Mouse (Mus musculus): ENCODE data around the gene Naa10. TPM values are rescaled to one million over a fixed set of nuclear protein-coding genes. Genes with fewer than 3 reads are reported as not detected.

The Naa10 gene
- polyA plus RNA-seq, 1 experiment from 2014 or later: 163 TPM

- Histone ChIP-seq H3K9me3 (no peaks in the 10 kb centered on the region), H3K27me3 (replicated peaks) (no peaks in the 10 kb centered on the region), H3K9ac (no peak overlapping the region; the same call in 1 of the 2 replicates), H3K27ac (no peak overlapping the region), H3K4me2 (replicated peaks) (peak overlapping the region; percentile 54), H3K4me1 (replicated peaks) (no peaks in the 10 kb centered on the region), H3K36me3 (no peaks in the 10 kb centered on the region), H3K4me3 (replicated peaks) (no peak overlapping the region)
- no peak for ATAC-seq
- 39% methylated on average over 24 of the region's 26 CpGs for WGBS
Measured at GRCm38 (mm10) chrX:73911156-73911555, 10.6 kb downstream of the Naa10 start.

GRCm38 (mm10) chrX:73910451-73910850 is 11.3 kb downstream of the Naa10 start:
- H3K4me1 ChIP-seq (replicated peaks): no peaks in the 10 kb centered on the region
- no peak overlapping the region for H3K27ac ChIP-seq
- no peak overlapping the region for H3K4me3 ChIP-seq (replicated peaks)
- no peaks in the 10 kb centered on the region for H3K9me3 ChIP-seq
- no peak overlapping the region for H3K9ac ChIP-seq
- peak overlapping the region; percentile 54 for H3K4me2 ChIP-seq (replicated peaks)
- ATAC-seq: no peak
- H3K36me3 ChIP-seq: no peaks in the 10 kb centered on the region
- no peaks in the 10 kb centered on the region for H3K27me3 ChIP-seq (replicated peaks)

- Histone ChIP-seq H3K4me3 (replicated peaks) (no peak overlapping the region), H3K27me3 (replicated peaks) (no peaks in the 10 kb centered on the region), H3K9me3 (no peaks in the 10 kb centered on the region), H3K9ac (no peak overlapping the region), H3K4me2 (replicated peaks) (no peak overlapping the region), H3K4me1 (replicated peaks) (no peaks in the 10 kb centered on the region), H3K36me3 (no peaks in the 10 kb centered on the region), H3K27ac (no peak overlapping the region)
- no peak for ATAC-seq
- 95% methylated on average over 1 of the region's 1 CpGs for WGBS
Measured at GRCm38 (mm10) chrX:73910049-73910448, 11.7 kb downstream of the Naa10 start.

GRCm38 (mm10) chrX:73897959-73898358 is 23.8 kb downstream of the Naa10 start:
- H3K9me3 ChIP-seq: no peaks in the 10 kb centered on the region
- no peaks in the 10 kb centered on the region for H3K27me3 ChIP-seq (replicated peaks)
- H3K36me3 ChIP-seq: no peaks in the 10 kb centered on the region
- no peak overlapping the region for H3K4me2 ChIP-seq (replicated peaks)
- H3K4me3 ChIP-seq (replicated peaks): no peak overlapping the region
- H3K4me1 ChIP-seq (replicated peaks): no peaks in the 10 kb centered on the region
- ATAC-seq: no peak
- H3K9ac ChIP-seq: no peak overlapping the region
- 74% methylated on average over 3 of the region's 3 CpGs for WGBS
- H3K27ac ChIP-seq: no peak overlapping the region

- Histone ChIP-seq H3K4me3 (replicated peaks) (no peak within 1 kb of the TSS), H3K27ac (no peak within 1 kb of the TSS), H3K9me3 (no peaks in the 10 kb centered on the region), H3K4me1 (replicated peaks) (no peaks in the 10 kb centered on the region), H3K4me2 (replicated peaks) (no peak within 1 kb of the TSS), H3K36me3 (no peaks in the 10 kb centered on the region), H3K9ac (no peak within 1 kb of the TSS), H3K27me3 (replicated peaks) (no peaks in the 10 kb centered on the region)
- no peak for ATAC-seq
- WGBS: 18% methylated on average over 2 of the region's 2 CpGs
Measured at GRCm38 (mm10) chrX:73895719-73896118, 26.0 kb downstream of the Naa10 start, which contains the start of gene L1cam. Gene L1cam (minus strand): TSS chrX:73896105.

- no peaks in the 10 kb centered on the region for H3K4me1 ChIP-seq (replicated peaks)
- WGBS: 91% methylated on average over 14 of the region's 14 CpGs
Measured at GRCm38 (mm10) chrX:73892833-73893232, 28.9 kb downstream of the Naa10 start.

GRCm38 (mm10) chrX:73891551-73892152 is 30.1 kb downstream of the Naa10 start, which contains the start of gene Avpr2:
Gene Avpr2 (plus strand): TSS chrX:73892102.
- WGBS: 52% methylated on average over 6 of the region's 6 CpGs
- H3K4me3 ChIP-seq (replicated peaks): no peak within 1 kb of the TSS
- H3K9ac ChIP-seq: no peak within 1 kb of the TSS
- no peaks in the 10 kb centered on the region for H3K36me3 ChIP-seq
- ATAC-seq: no peak
- no peak within 1 kb of the TSS for H3K27ac ChIP-seq
- no peaks in the 10 kb centered on the region for H3K27me3 ChIP-seq (replicated peaks)
- H3K4me1 ChIP-seq (replicated peaks): no peaks in the 10 kb centered on the region
- no peaks in the 10 kb centered on the region for H3K9me3 ChIP-seq
- no peak within 1 kb of the TSS for H3K4me2 ChIP-seq (replicated peaks)

More at GRCm38 (mm10) chrX:73892833-73893232, 28.9 kb downstream of the Naa10 start:
- Histone ChIP-seq H3K4me2 (replicated peaks) (no peak overlapping the region), H3K4me3 (replicated peaks) (no peak overlapping the region), H3K9ac (no peak overlapping the region), H3K9me3 (no peaks in the 10 kb centered on the region), H3K36me3 (no peaks in the 10 kb centered on the region), H3K27ac (no peak overlapping the region), H3K27me3 (replicated peaks) (no peaks in the 10 kb centered on the region)
- ATAC-seq: no peak

GRCm38 (mm10) chrX:73881463-73881862 is 40.3 kb downstream of the Naa10 start:
- H3K9me3 ChIP-seq: no peaks in the 10 kb centered on the region
- no peak overlapping the region for H3K27ac ChIP-seq
- peaks cover 15% of the 10 kb centered on the region for H3K27me3 ChIP-seq (replicated peaks)
- H3K36me3 ChIP-seq: no peaks in the 10 kb centered on the region
- WGBS: 28% methylated on average over 6 of the region's 6 CpGs
- no peak overlapping the region for H3K4me3 ChIP-seq (replicated peaks)
- H3K4me2 ChIP-seq (replicated peaks): 0 out of 2 replicates have a peak overlapping the region, but pooled peaks have one; percentile 80
- no peak overlapping the region for H3K9ac ChIP-seq
- 0 out of 2 replicates have a peak, but pooled peaks cover 4% of the 10 kb centered on the region for H3K4me1 ChIP-seq (replicated peaks)
- no peak for ATAC-seq

- no peak overlapping the region for H3K27ac ChIP-seq
- no peak overlapping the region for H3K9ac ChIP-seq
- 0 out of 2 replicates have a peak, but pooled peaks cover 4% of the 10 kb centered on the region for H3K4me1 ChIP-seq (replicated peaks)
- H3K9me3 ChIP-seq: no peaks in the 10 kb centered on the region
- ATAC-seq: no peak
- H3K4me3 ChIP-seq (replicated peaks): peak overlapping the region; percentile 37
- no peaks in the 10 kb centered on the region for H3K36me3 ChIP-seq
- H3K27me3 ChIP-seq (replicated peaks): peaks cover 15% of the 10 kb centered on the region
- 34% methylated on average over 16 of the region's 16 CpGs for WGBS
- H3K4me2 ChIP-seq (replicated peaks): peak overlapping the region; percentile 80
Measured at GRCm38 (mm10) chrX:73881036-73881427, 40.7 kb downstream of the Naa10 start.

- Histone ChIP-seq H3K27ac (no peak overlapping the region), H3K36me3 (no peaks in the 10 kb centered on the region), H3K9ac (no peak overlapping the region), H3K9me3 (no peaks in the 10 kb centered on the region), H3K4me2 (replicated peaks) (peak overlapping the region; percentile 80), H3K27me3 (replicated peaks) (peaks cover 15% of the 10 kb centered on the region), H3K4me3 (replicated peaks) (peak overlapping the region; percentile 37), H3K4me1 (replicated peaks) (0 out of 2 replicates have a peak, but pooled peaks cover 4% of the 10 kb centered on the region)
- WGBS: 20% methylated on average over 25 of the region's 48 CpGs
- ATAC-seq: peak; percentile 63
Measured at GRCm38 (mm10) chrX:73880194-73881035, 41.3 kb downstream of the Naa10 start.

- H3K36me3 ChIP-seq: no peaks in the 10 kb centered on the region
- ATAC-seq: no peak
- H3K9me3 ChIP-seq: no peaks in the 10 kb centered on the region
- 0 out of 2 replicates have a peak, but pooled peaks cover 4% of the 10 kb centered on the region for H3K4me1 ChIP-seq (replicated peaks)
- H3K9ac ChIP-seq: no peak overlapping the region
- H3K27me3 ChIP-seq (replicated peaks): peaks cover 15% of the 10 kb centered on the region
- H3K27ac ChIP-seq: no peak overlapping the region
- WGBS: 58% methylated on average over 1 of the region's 1 CpGs
- no peak overlapping the region for H3K4me2 ChIP-seq (replicated peaks)
- H3K4me3 ChIP-seq (replicated peaks): no peak overlapping the region
Measured at GRCm38 (mm10) chrX:73877014-73877413, 44.7 kb downstream of the Naa10 start.

GRCm38 (mm10) chrX:73875881-73876280 is 45.9 kb downstream of the Naa10 start:
- Histone ChIP-seq H3K36me3 (no peaks in the 10 kb centered on the region), H3K4me1 (replicated peaks) (0 out of 2 replicates have a peak, but pooled peaks cover 4% of the 10 kb centered on the region), H3K27ac (no peak overlapping the region), H3K9me3 (no peaks in the 10 kb centered on the region), H3K9ac (no peak overlapping the region), H3K27me3 (replicated peaks) (peaks cover 15% of the 10 kb centered on the region), H3K4me2 (replicated peaks) (no peak overlapping the region), H3K4me3 (replicated peaks) (no peak overlapping the region)
- 69% methylated on average over 2 of the region's 2 CpGs for WGBS
- ATAC-seq: no peak

Data from intestine, embryonic 15.5 days (tissue).